Mouse (Mus musculus) T-cell, adult 2 months (primary cell): ENCODE measurements around the gene Clrn1.
"Not testable (repeated sequence)": the region's sequence is repeated elsewhere in the genome, so short reads cannot be mapped to it uniquely, and the experiment has no call there.

ENCODE experiments used
- DNase-seq: peaks from one replicate; pipeline ENCODE4 v3.0.0; 2022; ENCODE audit warnings: low spot score

The Clrn1 gene

GRCm38 (mm10) chr3:58884801-58885573 lies at the start of gene Clrn1:
TSS of gene Clrn1 (minus strand) at chr3:58885340.
- DNase-seq: no peak

GRCm38 (mm10) chr3:58924027-58924426 lies 38.9 kb upstream of the Clrn1 start:
- no peak for DNase-seq

GRCm38 (mm10) chr3:58923140-58923539 lies 38.0 kb upstream of the Clrn1 start:
- DNase-seq: no peak

- DNase-seq: no peak
Observed at GRCm38 (mm10) chr3:58922636-58923035, 37.5 kb upstream of the Clrn1 start.

GRCm38 (mm10) chr3:58921316-58921715 lies 36.2 kb upstream of the Clrn1 start:
- DNase-seq: no peak

- DNase-seq: no peak
Observed at GRCm38 (mm10) chr3:58904656-58905055, 19.5 kb upstream of the Clrn1 start.

- DNase-seq: no peak
Observed at GRCm38 (mm10) chr3:58902051-58902758, 17.1 kb upstream of the Clrn1 start.

GRCm38 (mm10) chr3:58895131-58895530 lies 10.0 kb upstream of the Clrn1 start:
- no peak for DNase-seq

- no peak for DNase-seq
Observed at GRCm38 (mm10) chr3:58894529-58894928, 9.4 kb upstream of the Clrn1 start.

GRCm38 (mm10) chr3:58889670-58890069 lies 4.5 kb upstream of the Clrn1 start:
- DNase-seq: no peak

GRCm38 (mm10) chr3:58888131-58888715 lies 3.1 kb upstream of the Clrn1 start:
- no peak for DNase-seq

GRCm38 (mm10) chr3:58887719-58888118 lies 2.6 kb upstream of the Clrn1 start:
- DNase-seq: no peak

- no peak for DNase-seq
Observed at GRCm38 (mm10) chr3:58883511-58883907, 1.6 kb downstream of the Clrn1 start.

GRCm38 (mm10) chr3:58882878-58883510 lies 2.1 kb downstream of the Clrn1 start:
- DNase-seq: no peak

GRCm38 (mm10) chr3:58881016-58881415 lies 4.1 kb downstream of the Clrn1 start:
- no peak for DNase-seq

- no peak for DNase-seq
Observed at GRCm38 (mm10) chr3:58880181-58880580, 5.0 kb downstream of the Clrn1 start.

GRCm38 (mm10) chr3:58871882-58872281 lies 13.3 kb downstream of the Clrn1 start:
- DNase-seq: not testable (repeated sequence)

- DNase-seq: no peak
Observed at GRCm38 (mm10) chr3:58865690-58866089, 19.4 kb downstream of the Clrn1 start.

GRCm38 (mm10) chr3:58862976-58863375 lies 22.2 kb downstream of the Clrn1 start:
- no peak for DNase-seq

- DNase-seq: no peak
Observed at GRCm38 (mm10) chr3:58843415-58843814, 41.7 kb downstream of the Clrn1 start.

GRCm38 (mm10) chr3:58833442-58834160 lies 51.5 kb downstream of the Clrn1 start:
- DNase-seq: no peak

GRCm38 (mm10) chr3:58832888-58833287 lies 52.3 kb downstream of the Clrn1 start:
- DNase-seq: no peak
